Mouse (Mus musculus): Measurements from ENCODE around the gene Myh9. TPM values are rescaled to one million over a fixed set of nuclear protein-coding genes. Genes with fewer than 3 reads are reported as not detected.
"Not testable (repeated sequence)": the region's sequence is repeated elsewhere in the genome, so short reads cannot be mapped to it uniquely, and the experiment has no call there.

The Myh9 gene
- polyA plus RNA-seq, 1 experiment: 36.0 TPM

- H3K27ac ChIP-seq (replicated peaks; ENCODE audit: low read depth, low read length); H3K4me1 ChIP-seq (ENCODE audit: control insufficient read depth, insufficient read depth, insufficient read length, low read length); H3K4me3 ChIP-seq (ENCODE audit: insufficient read depth, low read depth, low read length): not testable (repeated sequence)
These were observed 123.7 kb downstream of the Myh9 start for GRCm38 (mm10) chr15:77718240-77718639.

Other genes with a start within 250 kb of the Myh9 start
- gene Apol10b, start 246.1 kb downstream of the Myh9 start, polyA plus RNA-seq (2012; ENCODE audit: insufficient read depth, insufficient read length, missing spikeins): 1.9 and 4.3 TPM in 2 replicates
- not detected in 2 replicates for gene Gm36245, start 242.9 kb downstream of the Myh9 start, polyA plus RNA-seq (2012; ENCODE audit: insufficient read depth, insufficient read length, missing spikeins)
- not detected in 2 replicates for gene Apol11b, start 198.9 kb downstream of the Myh9 start, polyA plus RNA-seq (2012; ENCODE audit: insufficient read depth, insufficient read length, missing spikeins)
- gene Apol7e, start 143.3 kb downstream of the Myh9 start, polyA plus RNA-seq (2012; ENCODE audit: insufficient read depth, insufficient read length, missing spikeins): not detected in 2 replicates
- gene Apol9b, start 113.1 kb downstream of the Myh9 start, polyA plus RNA-seq (2012; ENCODE audit: insufficient read depth, insufficient read length, missing spikeins): not detected in 2 replicates
- gene Apol8, start 85.2 kb downstream of the Myh9 start, polyA plus RNA-seq (2012; ENCODE audit: insufficient read depth, insufficient read length, missing spikeins): not detected in 2 replicates
- gene Txn2, start 86.8 kb upstream of the Myh9 start, polyA plus RNA-seq (2012; ENCODE audit: insufficient read depth, insufficient read length, missing spikeins): 696 and 736 TPM in 2 replicates
- gene Foxred2, start 114.5 kb upstream of the Myh9 start, polyA plus RNA-seq (2012; ENCODE audit: insufficient read depth, insufficient read length, missing spikeins): 0.67 and 0.79 TPM in 2 replicates
- gene Eif3d, start 128.6 kb upstream of the Myh9 start, polyA plus RNA-seq (2012; ENCODE audit: insufficient read depth, insufficient read length, missing spikeins): 57.6 and 63.5 TPM in 2 replicates